Mouse (Mus musculus) right cerebral cortex, postnatal 14 days (tissue): ENCODE results near the gene Lamb2.
A peak's percentile ranks its signal among the peaks of the same experiment; 100 is the strongest.

Source experiments
- DNase-seq: peaks from one replicate; pipeline ENCODE4 v3.0.0; 2022

Gene Lamb2

DNA sequence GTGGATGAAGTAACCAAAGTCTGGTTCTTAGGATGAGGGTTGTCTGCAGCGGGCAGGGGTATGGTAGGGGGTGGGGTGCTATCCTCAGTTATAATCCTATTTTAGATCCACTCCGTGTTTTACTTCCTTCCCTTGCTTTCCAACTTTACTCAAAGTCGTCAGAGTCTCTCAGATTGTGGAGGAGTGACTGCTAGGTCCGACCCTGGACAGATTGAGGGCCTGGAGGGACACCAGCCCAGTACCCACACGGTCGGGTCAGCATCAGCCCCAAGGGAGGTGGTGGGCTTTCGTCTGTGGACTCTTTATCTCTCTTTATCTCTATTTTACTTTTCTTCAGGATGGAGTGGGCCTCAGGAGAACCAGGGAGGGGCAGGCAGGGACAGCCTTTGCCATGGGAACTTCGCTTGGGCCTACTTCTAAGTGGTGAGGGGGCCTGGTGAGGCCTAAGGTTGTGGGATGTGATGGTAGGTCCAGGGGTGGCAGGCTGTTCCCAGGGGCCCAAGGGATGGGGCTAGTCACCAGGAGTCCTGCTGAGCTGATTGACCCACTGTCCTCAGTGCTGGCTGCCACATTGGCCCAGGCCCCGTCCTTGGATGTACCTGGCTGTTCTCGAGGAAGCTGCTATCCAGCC lies at the start of gene Lamb2:
TSS of gene Lamb2 (plus strand) at position 16 of the 631 bp plus-strand sequence.
- DNase-seq, result no peak

DNA sequence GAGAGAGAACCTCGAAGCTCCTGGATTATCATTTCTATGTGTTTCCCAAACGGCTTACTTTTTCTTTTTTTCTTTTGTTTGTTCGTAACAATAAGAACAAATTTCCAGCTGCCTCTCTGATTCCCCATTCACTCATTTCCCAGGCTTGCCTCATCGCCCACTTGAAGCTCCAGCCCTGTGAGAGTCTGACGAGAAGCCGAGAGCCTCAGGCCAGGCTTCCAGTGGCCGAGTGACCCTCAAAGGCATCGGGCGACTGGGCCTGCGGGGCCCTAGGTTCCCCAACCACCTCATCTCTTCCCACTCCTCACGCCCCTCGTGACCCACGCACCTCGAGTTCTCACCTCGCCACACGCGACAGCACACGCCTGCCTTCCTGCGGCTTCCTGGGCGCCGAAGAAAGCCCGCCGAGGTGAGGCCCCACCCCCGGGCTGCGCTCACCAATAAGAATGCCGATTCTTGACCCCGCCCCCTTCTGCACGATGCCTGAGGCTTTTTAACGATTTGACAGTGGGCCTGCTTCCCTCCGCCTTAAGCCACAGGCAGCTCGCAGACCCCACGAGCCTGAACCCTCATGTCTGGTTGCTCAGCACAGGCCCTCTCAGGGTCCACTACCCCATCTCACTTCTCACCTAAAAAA lies 48.0 kb upstream of the Lamb2 start:
- no peak for DNase-seq

DNA sequence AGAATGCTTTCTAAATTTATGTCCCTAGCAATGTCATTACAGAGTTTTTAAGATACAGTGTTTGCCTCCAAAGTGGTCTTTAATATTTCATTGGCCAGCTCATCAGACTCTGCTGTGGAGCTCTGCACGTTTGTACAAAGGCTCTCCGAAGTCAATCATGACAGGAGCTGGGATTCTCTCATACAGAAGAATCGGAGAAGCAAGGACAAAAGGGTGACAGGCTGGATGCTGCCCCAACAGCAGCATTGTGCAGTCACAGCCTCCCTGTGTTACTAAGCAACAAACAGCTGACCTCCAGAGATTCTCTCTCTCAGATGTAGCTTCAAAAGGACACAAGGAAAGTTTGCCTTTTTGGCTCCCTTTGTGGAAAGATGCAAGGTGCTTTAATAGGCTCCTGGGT lies 43.4 kb upstream of the Lamb2 start, which contains the start of gene BC048562:
TSS of gene BC048562 (plus strand) at position 301 of the 400 bp plus-strand sequence.
- DNase-seq, result no peak

DNA sequence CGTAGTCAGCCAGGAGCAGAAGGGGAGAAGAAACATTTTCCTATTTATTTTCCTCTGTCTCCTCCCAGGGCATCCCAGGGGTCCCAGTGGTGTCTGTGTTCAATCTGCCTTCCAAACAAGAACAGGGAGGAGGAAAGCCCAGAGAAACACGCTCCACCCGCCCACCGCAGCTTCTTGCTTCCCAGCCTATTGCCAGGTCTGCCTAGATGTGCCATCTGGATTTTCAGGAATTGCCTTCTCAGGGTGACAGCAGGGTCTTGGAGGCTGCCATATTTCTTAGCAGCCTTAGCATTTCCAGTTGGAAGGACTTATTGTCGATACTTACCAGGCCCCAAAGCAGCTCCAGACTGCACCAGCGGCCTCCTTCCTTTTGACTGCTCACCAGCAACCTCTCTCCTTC lies 40.4 kb upstream of the Lamb2 start:
- no peak for DNase-seq

- DNase-seq, result no peak
Observed at GRCm38 (mm10) chr9:108440485-108440884, 39.1 kb upstream of the Lamb2 start.

- no peak for DNase-seq
Observed at GRCm38 (mm10) chr9:108441236-108441919, 38.2 kb upstream of the Lamb2 start.

- no peak for DNase-seq
Observed at GRCm38 (mm10) chr9:108445125-108445524, 34.4 kb upstream of the Lamb2 start.

DNA sequence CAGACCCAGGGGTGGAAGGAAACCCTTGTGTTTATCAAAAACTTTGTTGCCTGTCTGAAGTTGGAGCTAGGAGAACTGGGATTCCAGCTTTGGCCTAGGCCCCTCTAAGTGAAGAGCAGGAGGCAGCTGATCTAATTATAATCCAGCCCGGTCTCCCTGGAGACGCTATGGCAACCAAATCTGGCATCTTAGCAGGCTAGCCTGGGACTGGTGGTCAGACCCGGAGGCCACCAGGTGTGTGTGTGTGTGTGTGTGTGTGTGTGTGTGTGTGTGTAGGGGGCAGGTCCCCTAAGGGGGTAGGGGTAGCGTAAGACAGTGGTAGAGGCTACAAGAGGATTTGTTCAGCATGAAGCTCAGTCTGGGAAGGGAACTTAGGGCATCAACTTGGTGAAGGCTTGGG lies 29.7 kb upstream of the Lamb2 start:
- DNase-seq, result peak; percentile 68

DNA sequence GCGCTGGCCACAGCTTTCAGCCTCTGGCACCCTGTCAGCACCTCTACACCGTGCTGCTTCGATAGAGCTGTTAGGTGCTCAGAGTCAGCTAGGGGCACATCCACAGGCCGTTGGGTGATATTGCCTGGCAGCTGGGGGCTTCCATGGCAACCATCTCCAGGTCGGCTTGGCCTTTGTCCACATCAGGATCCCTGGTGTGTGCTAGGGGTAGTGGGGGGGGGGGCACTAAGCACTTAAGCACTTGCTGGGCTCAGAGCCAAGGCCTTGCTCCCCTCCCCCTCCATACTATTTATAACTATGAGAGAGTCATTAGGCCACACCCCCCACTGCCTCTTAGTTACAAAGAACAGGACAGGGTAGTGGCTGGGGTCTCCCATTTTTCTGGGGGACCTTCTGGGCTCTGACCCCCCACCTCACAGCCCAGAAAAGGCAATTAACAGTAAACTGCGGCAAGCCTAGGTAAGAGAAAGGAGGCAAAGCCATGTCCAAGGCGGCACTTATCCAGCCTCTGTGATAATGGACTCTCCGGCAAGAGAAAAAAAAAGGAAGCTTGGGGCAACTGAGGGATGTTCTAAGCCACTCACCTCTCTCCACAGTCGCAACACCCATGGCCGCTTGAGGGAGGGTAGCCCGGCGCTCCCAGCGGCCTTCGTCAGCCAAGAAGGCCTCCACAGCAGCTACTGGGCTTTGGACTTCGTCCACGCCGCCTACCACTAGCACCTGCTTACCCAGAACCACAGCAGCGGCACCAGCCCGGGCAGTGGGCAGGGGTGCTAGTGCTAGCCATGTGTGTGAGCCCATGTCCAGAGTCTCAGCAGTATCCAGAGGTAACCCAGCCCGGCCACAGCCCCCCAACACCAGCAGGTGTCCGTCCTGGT lies 29.0 kb upstream of the Lamb2 start:
- DNase-seq, result peak; percentile 35

DNA sequence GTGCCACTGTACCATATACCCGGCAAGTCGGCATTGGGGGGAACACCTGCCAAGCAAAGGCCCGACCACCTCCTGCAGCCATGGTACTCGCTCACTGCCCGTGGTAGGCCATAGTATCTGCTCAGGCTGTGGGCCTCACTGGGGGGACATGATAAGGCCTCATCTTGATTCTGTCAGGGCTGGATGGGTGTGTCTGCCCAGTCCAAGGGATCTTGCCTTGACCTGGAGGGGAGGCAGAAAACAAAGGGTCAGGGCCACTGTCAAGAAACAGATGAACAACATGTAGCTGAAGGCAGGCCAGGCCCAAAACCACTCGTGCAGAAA lies 28.4 kb upstream of the Lamb2 start:
- DNase-seq, result no peak

- no peak for DNase-seq
Observed at GRCm38 (mm10) chr9:108451519-108452160, 27.9 kb upstream of the Lamb2 start.

DNA sequence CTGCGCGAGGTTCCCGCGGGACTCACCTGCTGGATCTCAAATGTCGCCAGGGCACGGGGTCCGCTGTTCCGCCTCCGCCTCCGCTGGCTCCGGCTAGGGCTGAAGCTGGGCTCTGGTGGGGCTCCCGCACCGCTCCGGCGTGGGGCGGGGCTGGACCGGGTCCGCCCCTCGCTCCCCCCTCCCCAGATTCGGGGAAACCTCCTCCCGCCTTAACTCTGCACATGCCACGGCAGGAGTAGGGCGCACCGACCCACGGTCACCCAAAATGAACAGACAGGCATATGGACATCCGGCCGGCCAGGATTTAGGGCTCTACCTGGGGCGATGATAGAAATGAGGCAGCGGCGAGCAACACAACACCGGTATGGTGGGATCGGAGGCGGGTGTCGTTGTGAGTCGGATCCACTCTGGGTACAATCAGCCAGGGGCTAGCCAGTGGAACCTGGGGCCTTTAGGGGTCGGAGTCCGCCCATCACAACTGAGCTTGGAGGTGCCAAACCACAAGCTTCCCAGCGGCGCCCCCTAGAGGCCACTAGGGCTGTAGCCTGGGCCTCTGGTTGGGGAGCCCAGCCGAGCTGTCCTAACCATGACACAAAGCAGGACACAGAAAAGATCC lies 27.1 kb upstream of the Lamb2 start:
- DNase-seq, result peak; percentile 93

DNA sequence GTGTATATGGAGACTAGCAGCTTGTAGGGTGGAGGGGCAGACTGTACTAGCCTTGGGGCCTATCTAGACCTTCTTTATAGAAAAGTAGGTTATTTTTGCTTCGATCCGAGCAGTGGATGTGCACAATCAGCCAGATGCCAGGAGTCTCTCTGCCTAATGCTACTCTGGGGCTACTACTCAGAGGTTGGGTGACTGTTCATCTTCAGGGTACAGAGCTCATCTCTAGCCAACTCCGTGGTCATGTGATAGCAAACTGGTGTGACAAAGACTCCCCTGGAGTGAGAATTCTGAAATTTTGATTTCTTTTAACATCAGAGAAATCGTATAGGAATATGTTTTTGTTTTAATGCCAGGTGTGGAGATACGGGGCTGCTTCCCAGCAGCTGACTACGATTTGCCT lies 26.6 kb upstream of the Lamb2 start:
- DNase-seq, result no peak

DNA sequence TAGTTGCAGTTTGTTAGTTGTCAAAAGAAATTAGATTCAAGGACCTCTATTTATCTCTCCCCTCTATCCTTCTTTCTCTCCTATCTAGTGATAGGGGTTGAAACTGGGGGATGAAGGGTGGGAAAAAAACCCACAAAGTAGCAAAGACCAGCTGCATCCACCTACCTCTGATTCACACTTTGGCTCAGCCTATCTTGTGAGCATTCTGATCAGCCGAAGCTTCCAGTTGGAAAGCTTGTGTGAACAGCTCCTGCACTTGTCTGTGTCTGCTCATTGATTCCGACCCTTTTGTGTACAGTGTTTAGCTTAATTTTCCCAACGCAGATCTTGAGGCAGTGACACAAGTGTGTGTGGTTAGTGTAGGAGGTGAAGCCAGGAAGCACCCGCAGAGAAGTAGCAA lies 26.1 kb upstream of the Lamb2 start:
- DNase-seq, result no peak

DNA sequence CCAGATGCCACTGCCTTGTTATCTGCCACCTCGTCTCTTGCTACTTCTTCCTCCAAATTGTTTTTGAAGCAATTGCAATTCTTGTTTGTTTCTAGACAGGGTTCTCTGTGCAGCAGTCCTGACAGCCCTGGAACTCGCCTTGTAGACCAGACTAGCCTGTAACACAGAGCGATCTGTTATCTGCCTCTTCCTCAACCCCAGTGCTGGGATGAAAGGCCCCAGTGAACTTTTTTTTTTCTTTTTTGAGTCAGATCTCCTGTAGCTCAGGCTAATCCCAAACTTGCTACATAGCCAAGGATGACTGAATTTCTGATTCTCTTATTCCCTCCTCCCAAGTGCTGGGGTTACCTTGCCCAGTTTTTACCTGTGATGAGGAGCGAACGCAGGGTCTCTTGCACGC lies 25.1 kb upstream of the Lamb2 start:
- DNase-seq, result no peak

DNA sequence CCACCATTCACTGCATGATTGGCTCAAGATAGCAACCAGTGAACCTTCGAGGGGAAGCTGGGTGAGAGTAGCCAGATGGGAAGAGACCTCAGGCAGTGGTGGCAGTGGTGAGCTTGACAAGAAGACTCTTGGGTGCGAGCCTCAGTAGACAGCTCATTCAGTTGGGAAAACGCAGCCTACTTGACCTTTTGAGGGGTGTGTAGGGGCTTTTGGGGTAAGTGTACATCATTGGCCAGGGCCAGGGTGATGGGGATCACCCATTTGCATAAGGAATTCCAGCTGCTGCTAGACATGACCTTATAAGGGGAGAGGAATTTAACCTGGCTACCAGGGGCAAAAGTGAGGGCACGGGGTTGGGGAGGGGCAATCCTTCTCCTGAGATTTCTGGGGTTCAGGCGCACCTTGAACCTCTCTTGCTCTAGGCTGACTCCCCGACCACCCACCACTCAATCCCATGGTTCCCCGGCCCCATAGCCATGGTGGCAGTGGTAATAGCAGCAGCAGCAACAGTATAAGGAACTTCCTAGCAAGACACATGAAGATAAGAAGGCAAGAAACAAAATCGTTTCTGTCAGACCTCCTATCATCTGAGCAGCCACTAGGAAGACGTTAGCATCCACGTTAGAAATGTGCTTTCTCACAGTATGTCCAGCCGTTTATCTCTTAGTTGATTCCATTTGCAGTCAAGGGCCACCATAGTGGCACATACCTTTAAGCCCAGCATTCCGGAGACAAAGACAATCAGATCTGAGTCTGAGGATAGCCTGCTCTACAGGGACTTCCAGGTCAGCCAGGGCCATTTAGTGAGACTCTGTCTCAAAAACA lies 23.6 kb upstream of the Lamb2 start:
- DNase-seq, result no peak

DNA sequence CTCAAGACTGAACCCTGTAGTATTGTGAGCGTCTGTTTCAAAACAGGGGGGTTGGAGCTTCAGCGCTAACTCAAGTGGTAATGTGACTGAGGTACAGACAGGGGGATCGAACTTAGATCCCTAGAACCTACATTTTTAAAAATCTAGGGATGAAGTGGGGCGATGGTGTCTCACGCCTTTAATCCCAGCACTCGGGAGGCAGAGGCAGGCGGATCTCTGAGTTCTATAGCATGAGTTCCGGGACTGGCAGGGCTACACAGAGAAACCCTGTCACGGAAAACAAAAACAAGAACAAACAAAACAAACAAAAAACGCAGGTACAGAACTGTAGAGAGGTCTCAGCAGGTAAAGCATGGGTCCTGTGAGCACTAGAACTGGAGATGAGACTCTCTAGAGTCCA lies 22.6 kb upstream of the Lamb2 start:
- DNase-seq, result no peak

DNA sequence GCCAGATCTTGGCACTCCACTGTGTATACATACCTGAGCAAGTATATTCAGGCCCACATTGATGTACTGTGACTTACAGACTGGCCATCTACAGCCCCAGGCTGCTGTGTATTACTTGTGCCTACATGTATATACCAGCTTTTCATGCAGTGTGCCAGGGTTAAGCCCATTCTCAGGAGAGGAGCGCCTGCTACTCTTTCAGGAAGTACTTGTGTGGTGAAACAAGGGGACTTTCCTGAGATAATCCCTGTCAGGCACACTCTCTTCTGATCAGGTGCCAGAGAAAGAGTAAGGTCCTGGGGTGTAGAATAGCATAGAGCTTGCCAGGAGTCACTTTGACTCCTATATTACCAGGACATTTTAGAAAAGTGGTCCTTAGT lies 19.6 kb upstream of the Lamb2 start:
- DNase-seq, result no peak

- DNase-seq, result peak; percentile 89
Observed at GRCm38 (mm10) chr9:108460319-108461178, 19.0 kb upstream of the Lamb2 start, which contains the start of gene Ccdc71. Gene Ccdc71, plus strand, starts transcription at chr9:108460527.

DNA sequence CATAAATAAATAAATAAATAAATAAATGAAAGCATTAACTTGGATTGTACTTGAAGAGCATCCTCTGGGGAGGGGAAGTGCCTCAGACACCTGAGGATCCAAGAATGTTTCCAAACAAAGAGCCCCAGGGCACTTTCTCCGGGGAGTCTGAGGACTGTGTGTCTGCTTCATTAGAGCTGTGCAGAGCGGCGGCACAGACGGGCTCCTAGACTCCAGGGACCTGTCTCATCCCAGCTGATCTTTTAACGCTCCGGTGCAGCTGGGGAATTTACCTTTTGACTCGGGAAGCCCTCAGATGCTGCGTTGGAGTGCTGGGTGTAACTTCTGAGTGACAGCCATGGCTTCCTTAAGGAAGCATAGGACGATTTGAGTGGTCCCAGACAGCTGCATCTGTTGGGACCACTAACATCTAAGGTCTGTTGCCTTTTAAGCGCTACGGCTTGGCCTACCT lies 18.3 kb upstream of the Lamb2 start, which contains the start of gene Klhdc8b:
TSS of gene Klhdc8b (minus strand) at position 401 of the 451 bp plus-strand sequence.
- DNase-seq, result no peak
